Mouse (Mus musculus) stomach, embryonic 15.5 days (tissue): ENCODE measurements around the gene Krt28. TPM values are rescaled to one million over a fixed set of nuclear protein-coding genes. Genes with fewer than 3 reads are reported as not detected.

Experiments used
- ATAC-seq: fragments of 200-750 bp; cut with Nextera tagmentation; 2 replicates; pipeline ENCODE4 v1.8.0; 2017; ENCODE audit warnings: low read depth, moderate number of reproducible peaks, moderate TSS enrichment; ENCODE audit not compliant: insufficient read depth, low FRiP score
- H3K27ac ChIP-seq: fragments of 300-500 bp; sonication (generic); 2 replicates; pipeline ENCODE4 v1.5.1; 2015; ENCODE audit warnings: mild to moderate bottlenecking, inconsistent platforms
- H3K27me3 ChIP-seq: fragments of 300-500 bp; sonication (generic); replicated peaks from 2 replicates; pipeline ENCODE4 v1.6.1; 2015; ENCODE audit warnings: inconsistent platforms
- H3K36me3 ChIP-seq: fragments of 300-500 bp; sonication (generic); 2 replicates; pipeline ENCODE4 v1.6.1; 2015; ENCODE audit warnings: inconsistent platforms
- H3K4me1 ChIP-seq: fragments of 300-500 bp; sonication (generic); 2 replicates; pipeline ENCODE4 v1.6.1; 2015; ENCODE audit warnings: inconsistent platforms
- H3K4me2 ChIP-seq: fragments of 300-500 bp; sonication (generic); 2 replicates; pipeline ENCODE4 v1.6.1; 2015; ENCODE audit warnings: mild to moderate bottlenecking, inconsistent platforms
- H3K4me3 ChIP-seq: fragments of 300-500 bp; sonication (generic); replicated peaks from 2 replicates; pipeline ENCODE4 v1.5.1; 2015; ENCODE audit warnings: inconsistent platforms
- H3K9ac ChIP-seq: fragments of 300-500 bp; sonication (generic); 2 replicates; pipeline ENCODE4 v1.6.1; 2015; ENCODE audit warnings: inconsistent platforms
- H3K9me3 ChIP-seq: fragments of 300-500 bp; sonication (generic); 2 replicates; pipeline ENCODE4 v1.6.1; 2016; ENCODE audit warnings: inconsistent platforms
- WGBS: fragments of 180-500 bp; shearing (Covaris S2); methylation state at CpG from one replicate; pipeline ENCODE4 v1.1.7; 2015; 5-methylcytosine and 5-hydroxymethylcytosine counted together
- polyA plus RNA-seq: library from polyadenylated mRNA; unstranded; fragments of >200 nt; fragmentation: Nextera tagmentation; extraction: Ambion mirVana; gene quantifications from 2 replicates; pipeline ENCODE4 v1.2.1, GENCODE M21; 2015

Krt28 gene
- polyA plus RNA-seq, 1 experiment from 2014 or later, result 0.08 TPM

DNA sequence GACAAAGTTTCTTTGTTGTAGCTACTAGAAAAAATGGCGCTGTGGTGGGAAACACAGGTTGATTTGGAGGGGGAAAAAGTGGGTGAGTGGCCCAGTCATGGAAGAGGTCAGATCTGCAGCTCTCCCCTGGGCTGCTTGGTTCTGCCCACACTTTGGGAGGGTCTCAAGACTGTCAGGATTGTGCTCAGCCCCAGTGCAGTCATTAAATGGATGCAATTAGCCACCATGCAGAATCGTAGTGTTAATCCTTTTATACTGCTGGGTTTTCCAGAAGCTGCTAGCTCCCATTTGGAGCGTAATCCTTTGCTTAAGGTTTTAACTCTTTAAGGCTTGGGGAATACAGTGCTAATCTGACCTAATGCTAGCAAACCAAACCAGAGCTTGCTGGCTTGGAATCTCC, 21.3 kb upstream of the Krt28 start:
- Histone ChIP-seq H3K4me2 (no peak overlapping the region), H3K4me1 (no peaks in the 10 kb centered on the region), H3K27me3 (no peaks in the 10 kb centered on the region), H3K36me3 (no peaks in the 10 kb centered on the region), H3K9ac (no peak overlapping the region), H3K27ac (no peak overlapping the region), H3K9me3 (no peaks in the 10 kb centered on the region), H3K4me3 (no peak overlapping the region)
- WGBS, result 56% methylated on average over 3 of the region's 3 CpGs
- ATAC-seq, result no peak

GRCm38 (mm10) chr11:99392492-99392891, 17.8 kb upstream of the Krt28 start:
- 66% methylated on average over 10 of the region's 10 CpGs for WGBS
- Histone ChIP-seq H3K27me3 (no peaks in the 10 kb centered on the region), H3K4me2 (peak overlapping the region; percentile 14; the same call in 1 of the 2 replicates), H3K9me3 (no peaks in the 10 kb centered on the region), H3K9ac (no peak overlapping the region), H3K4me1 (no peaks in the 10 kb centered on the region; the same call in 1 of the 2 replicates), H3K4me3 (no peak overlapping the region), H3K27ac (peak overlapping the region; percentile 52), H3K36me3 (no peaks in the 10 kb centered on the region)
- no peak for ATAC-seq

- Histone ChIP-seq H3K4me2 (no peak overlapping the region), H3K4me3 (no peak overlapping the region), H3K27me3 (no peaks in the 10 kb centered on the region), H3K36me3 (no peaks in the 10 kb centered on the region), H3K9ac (no peak overlapping the region), H3K4me1 (no peaks in the 10 kb centered on the region; the same call in 1 of the 2 replicates), H3K27ac (no peak overlapping the region), H3K9me3 (no peaks in the 10 kb centered on the region)
- WGBS, result 71% methylated on average over 6 of the region's 6 CpGs
- no peak for ATAC-seq
Measured at GRCm38 (mm10) chr11:99391375-99391774, 16.7 kb upstream of the Krt28 start.

DNA sequence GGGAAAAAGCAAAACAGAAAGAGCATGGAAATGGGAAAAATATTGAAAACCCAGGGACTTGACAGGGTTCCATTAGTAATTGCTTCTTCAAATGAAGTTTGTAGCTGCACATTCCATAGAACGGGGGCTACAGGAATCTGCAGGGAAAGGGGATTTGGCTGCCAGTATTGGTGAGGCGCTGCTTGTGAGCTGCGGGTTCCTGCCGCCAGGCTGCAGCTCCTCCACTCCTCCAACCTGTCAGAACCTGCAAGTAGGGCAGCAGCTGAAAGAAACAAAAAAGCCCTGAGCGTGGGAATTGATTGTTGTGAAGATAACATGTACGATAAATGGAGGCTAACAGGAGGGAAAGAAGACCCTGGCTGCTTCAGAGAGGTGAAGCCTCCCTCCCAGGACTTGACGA, 16.2 kb upstream of the Krt28 start:
- Histone ChIP-seq H3K9me3 (no peaks in the 10 kb centered on the region), H3K36me3 (no peaks in the 10 kb centered on the region), H3K4me3 (no peak overlapping the region), H3K4me1 (no peaks in the 10 kb centered on the region; the same call in 1 of the 2 replicates), H3K9ac (no peak overlapping the region), H3K4me2 (no peak overlapping the region), H3K27ac (no peak overlapping the region), H3K27me3 (no peaks in the 10 kb centered on the region)
- ATAC-seq, result no peak
- 55% methylated on average over 7 of the region's 7 CpGs for WGBS

DNA sequence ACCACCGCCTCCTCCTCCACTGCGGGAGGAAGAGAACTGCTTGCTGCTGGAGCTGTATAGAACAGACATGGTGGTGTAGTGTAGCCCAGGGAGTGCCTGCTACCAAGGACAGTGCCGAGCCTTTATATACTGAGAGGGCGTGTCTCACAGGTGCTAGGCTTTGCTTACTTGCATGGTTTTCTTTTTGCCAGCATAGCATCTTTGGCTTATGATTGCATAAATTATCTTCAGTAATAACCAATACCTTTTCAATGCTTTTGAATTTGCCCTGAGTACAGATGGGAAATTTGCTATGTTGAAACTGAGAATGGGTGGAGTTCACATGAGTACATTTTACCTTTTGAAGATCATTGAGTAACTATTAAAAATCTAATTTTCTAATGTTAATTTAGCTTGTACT, 14.6 kb upstream of the Krt28 start, which contains the start of gene Krt10:
Krt10 (minus strand) TSS at position 101 of the 400 bp plus-strand sequence.
- Histone ChIP-seq H3K27me3 (no peaks in the 10 kb centered on the region), H3K36me3 (no peaks in the 10 kb centered on the region), H3K4me1 (no peaks in the 10 kb centered on the region; the same call in 1 of the 2 replicates), H3K9ac (no peak within 1 kb of the TSS), H3K27ac (no peak within 1 kb of the TSS), H3K4me2 (no peak within 1 kb of the TSS), H3K9me3 (no peaks in the 10 kb centered on the region), H3K4me3 (no peak within 1 kb of the TSS)
- ATAC-seq, result no peak
- 70% methylated on average over 4 of the region's 4 CpGs for WGBS

- 92% methylated on average over 18 of the region's 18 CpGs for WGBS
- H3K27me3 ChIP-seq, result no peaks in the 10 kb centered on the region
- H3K4me1 ChIP-seq, result no peaks in the 10 kb centered on the region; the same call in 1 of the 2 replicates
- H3K4me2 ChIP-seq, result no peak overlapping the region
- H3K9ac ChIP-seq, result no peak overlapping the region
- no peaks in the 10 kb centered on the region for H3K9me3 ChIP-seq
- H3K4me3 ChIP-seq, result no peak overlapping the region
- H3K36me3 ChIP-seq, result no peaks in the 10 kb centered on the region
- H3K27ac ChIP-seq, result no peak overlapping the region
- ATAC-seq, result no peak
Measured at GRCm38 (mm10) chr11:99388661-99389060, 14.0 kb upstream of the Krt28 start.

DNA sequence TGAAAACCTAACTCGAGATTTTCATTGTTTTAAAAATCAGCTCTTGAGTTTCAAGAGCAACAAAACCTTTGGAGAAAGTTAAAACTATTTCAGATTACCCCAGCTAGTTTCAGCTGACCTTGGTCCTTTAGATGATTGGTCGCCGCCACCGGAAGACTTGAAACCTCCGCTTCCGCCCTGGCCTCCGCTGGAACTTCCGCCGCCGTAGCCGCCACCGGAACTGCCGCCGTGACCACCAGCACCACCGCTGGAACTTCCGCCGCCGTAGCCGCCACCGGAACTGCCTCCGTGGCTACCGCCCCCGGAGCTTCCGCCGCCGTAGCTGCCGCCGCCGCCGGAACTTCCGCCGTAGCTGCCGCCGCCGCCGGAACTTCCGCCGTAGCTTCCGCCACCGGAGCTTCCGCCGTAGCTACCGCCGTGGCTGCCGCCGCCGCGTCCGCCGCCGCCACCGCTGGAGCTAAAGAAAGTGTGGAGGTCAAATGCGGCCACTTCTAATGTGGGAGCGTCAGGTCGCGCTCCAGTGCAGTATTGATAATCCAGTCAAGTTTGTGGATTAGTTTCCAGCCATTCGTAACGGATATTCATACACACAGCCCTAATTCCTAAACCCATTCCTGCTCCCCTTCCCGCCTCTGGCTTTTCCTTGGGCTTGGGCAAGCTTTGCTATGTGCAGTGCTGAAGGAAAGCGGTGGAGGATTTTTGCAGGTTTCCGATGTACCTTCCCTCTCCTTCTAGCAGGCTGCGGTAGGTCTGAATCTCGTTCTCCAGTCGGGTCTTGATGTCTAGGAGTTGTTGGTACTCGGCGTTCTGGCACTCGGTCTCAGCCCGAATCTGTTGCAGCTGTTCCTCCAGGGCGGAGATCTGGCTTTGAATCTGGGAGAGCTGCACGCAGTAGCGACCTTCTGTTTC, 11.4 kb upstream of the Krt28 start:
- Histone ChIP-seq H3K9ac (peak overlapping the region; percentile 32), H3K27me3 (no peaks in the 10 kb centered on the region), H3K36me3 (no peaks in the 10 kb centered on the region), H3K4me1 (no peaks in the 10 kb centered on the region; the same call in 1 of the 2 replicates), H3K4me2 (peak overlapping the region; percentile 55), H3K27ac (peak overlapping the region; percentile 97), H3K9me3 (no peaks in the 10 kb centered on the region), H3K4me3 (peak overlapping the region; percentile 53)
- under 1% methylated on average over 69 of the region's 71 CpGs for WGBS
- ATAC-seq, result peak; percentile 78

- Histone ChIP-seq H3K27ac (no peak overlapping the region), H3K9ac (no peak overlapping the region), H3K4me3 (no peak overlapping the region), H3K4me1 (no peaks in the 10 kb centered on the region), H3K27me3 (0 out of 2 replicates have a peak, but pooled peaks cover 2% of the 10 kb centered on the region), H3K4me2 (no peak overlapping the region), H3K36me3 (no peaks in the 10 kb centered on the region), H3K9me3 (no peaks in the 10 kb centered on the region)
- WGBS, result 16% methylated on average over 5 of the region's 5 CpGs
- no peak for ATAC-seq
Measured at GRCm38 (mm10) chr11:99379568-99379967, 4.9 kb upstream of the Krt28 start.

DNA sequence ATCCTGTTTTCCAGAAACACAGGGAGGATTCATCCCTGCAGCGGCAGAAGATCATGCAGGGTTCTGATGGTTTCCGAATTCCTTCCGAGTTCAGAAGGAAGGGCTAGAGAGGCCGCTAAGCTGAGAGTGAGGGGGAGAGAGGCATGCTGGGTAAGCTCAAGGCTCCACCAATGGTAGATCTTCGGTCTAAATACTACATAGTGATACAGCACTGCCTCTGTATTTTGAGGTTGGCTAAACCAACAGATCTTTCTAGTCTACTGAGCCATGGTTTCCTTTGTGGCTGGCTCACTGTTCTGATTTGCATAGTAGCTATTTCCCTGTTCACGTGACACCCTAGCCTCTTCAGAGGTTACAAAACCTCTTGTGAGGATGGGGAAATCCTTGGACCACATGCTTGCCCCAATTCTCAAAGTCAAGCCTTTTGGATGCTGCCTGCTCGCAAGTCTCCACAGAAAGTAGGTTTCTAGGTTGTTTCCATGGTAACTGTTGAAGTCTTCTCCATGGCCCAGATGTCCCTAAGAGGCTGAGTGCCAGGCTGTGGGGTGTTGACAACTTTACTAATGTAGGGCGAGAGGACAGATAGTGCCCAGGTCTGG, 4.8 kb downstream of the Krt28 start:
- Histone ChIP-seq H3K27ac (no peak overlapping the region), H3K4me2 (no peak overlapping the region), H3K27me3 (0 out of 2 replicates have a peak, but pooled peaks cover 3% of the 10 kb centered on the region), H3K9ac (no peak overlapping the region), H3K4me1 (no peaks in the 10 kb centered on the region), H3K9me3 (no peaks in the 10 kb centered on the region), H3K36me3 (no peaks in the 10 kb centered on the region), H3K4me3 (no peak overlapping the region)
- 87% methylated on average over 8 of the region's 8 CpGs for WGBS
- ATAC-seq, result no peak

DNA sequence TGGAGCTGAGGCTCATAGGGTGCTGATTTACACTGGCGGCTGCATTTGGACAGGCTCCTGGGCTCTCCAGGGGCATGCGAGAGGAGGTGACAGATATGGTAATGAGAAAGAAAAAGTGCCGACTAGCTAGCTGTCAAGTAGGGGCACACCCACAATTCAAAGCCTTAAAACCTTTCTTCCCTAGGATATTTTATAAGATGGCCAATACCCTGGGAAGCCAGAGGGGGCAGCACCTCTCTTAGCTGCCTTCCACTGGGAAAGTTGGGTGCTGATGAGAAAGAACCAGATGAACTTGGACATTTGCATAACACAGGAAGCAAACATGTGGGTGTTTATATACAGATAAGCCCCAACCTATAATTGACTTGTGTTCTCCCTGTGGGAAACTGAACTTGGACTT, 5.5 kb downstream of the Krt28 start:
- no peaks in the 10 kb centered on the region for H3K27me3 ChIP-seq
- 12% methylated on average over 3 of the region's 3 CpGs for WGBS
- H3K4me1 ChIP-seq, result no peaks in the 10 kb centered on the region
- H3K36me3 ChIP-seq, result no peaks in the 10 kb centered on the region
- H3K9me3 ChIP-seq, result no peaks in the 10 kb centered on the region
- no peak overlapping the region for H3K4me3 ChIP-seq
- no peak overlapping the region for H3K27ac ChIP-seq
- no peak overlapping the region for H3K4me2 ChIP-seq
- H3K9ac ChIP-seq, result no peak overlapping the region
- ATAC-seq, result no peak

DNA sequence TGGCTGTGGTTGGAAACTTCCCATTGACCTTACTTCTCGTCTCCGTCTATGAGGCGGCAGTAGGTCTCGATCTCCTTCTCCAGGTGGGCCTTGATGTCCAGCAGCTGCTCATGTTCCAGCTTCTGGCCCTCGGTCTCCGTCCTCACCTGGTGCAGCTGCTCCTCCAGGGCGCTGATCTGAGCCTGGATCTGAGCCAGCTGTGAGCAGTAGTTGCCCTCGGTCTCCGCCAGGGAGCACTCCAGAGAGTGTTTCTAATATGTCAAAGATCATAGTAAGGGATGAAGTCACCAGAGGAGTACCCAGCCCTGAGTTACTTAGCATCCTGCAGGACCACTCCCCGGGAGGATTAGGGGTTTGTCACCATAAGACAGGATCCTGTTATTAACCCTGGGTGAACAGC, 7.9 kb downstream of the Krt28 start:
- H3K9me3 ChIP-seq, result no peaks in the 10 kb centered on the region
- H3K4me3 ChIP-seq, result no peak overlapping the region
- ATAC-seq, result no peak
- 37% methylated on average over 10 of the region's 10 CpGs for WGBS
- no peaks in the 10 kb centered on the region for H3K4me1 ChIP-seq
- no peak overlapping the region for H3K27ac ChIP-seq
- H3K4me2 ChIP-seq, result no peak overlapping the region
- H3K27me3 ChIP-seq, result no peaks in the 10 kb centered on the region
- H3K36me3 ChIP-seq, result no peaks in the 10 kb centered on the region
- no peak overlapping the region for H3K9ac ChIP-seq

DNA sequence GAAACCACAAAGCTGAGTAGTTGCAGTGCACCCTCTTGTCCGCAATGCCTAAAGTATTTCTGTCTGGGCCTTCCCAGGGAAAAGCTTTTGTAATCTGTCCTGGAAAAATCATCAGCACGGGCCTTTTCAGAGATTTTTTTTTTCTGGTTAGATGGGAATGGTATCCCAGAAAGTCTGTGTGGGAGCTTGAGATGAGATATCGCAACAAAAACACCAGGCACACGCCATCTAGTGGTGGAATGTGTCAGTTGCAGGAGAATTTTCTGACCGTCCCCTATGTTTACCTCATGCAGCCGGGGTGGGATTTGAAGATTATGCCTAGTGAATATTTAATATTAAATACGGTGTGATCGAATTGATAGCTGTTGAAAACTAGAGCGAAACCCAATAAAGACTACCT, 10.3 kb downstream of the Krt28 start:
- Histone ChIP-seq H3K4me1 (no peaks in the 10 kb centered on the region), H3K4me3 (no peak overlapping the region), H3K4me2 (no peak overlapping the region), H3K27ac (no peak overlapping the region), H3K9me3 (no peaks in the 10 kb centered on the region), H3K9ac (no peak overlapping the region), H3K27me3 (no peaks in the 10 kb centered on the region), H3K36me3 (no peaks in the 10 kb centered on the region)
- WGBS, result 17% methylated on average over 9 of the region's 9 CpGs
- no peak for ATAC-seq
